Mouse (Mus musculus) olfactory bulb, adult 2 months (tissue): Measurements from ENCODE around the gene Ccdc87.

Experiments used
- CTCF ChIP-seq: fragments of 200-500 bp; IDR thresholded peaks from 2 replicates; pipeline ENCODE4 v1.5.1; 2012; ENCODE audit warnings: low read depth, mild to moderate bottlenecking, low read length, moderate library complexity; ENCODE audit not compliant: insufficient read depth
- POLR2A ChIP-seq: fragments of 200-500 bp; IDR thresholded peaks from 2 replicates; pipeline ENCODE4 v1.6.1; 2012; ENCODE audit warnings: mild to moderate bottlenecking, low read depth, low read length, moderate library complexity; ENCODE audit not compliant: insufficient read depth

DNA sequence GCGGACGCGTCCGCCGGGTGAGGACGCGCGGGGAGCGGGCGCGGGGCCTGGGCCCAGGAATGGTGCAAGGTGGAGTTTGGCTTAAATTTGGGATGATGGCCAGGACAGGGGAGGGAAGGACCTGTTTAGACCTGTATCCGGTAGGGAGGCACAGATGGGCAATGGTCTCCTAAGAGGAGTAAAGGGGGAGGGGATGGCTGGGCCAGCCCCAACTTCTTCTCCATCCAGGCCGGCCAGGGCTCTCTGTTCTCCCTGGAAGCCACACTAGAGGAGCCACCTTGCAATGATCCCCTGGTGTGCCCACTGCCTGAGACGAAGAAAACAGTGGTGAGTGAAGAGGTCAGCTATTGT lies 16.3 kb downstream of the Ccdc87 start:
- TF ChIP-seq POLR2A (no peak), CTCF (no peak)
